Mouse (Mus musculus) kidney, embryonic 15.5 days (tissue): ENCODE data around the gene Dnajc16. TPM values are rescaled to one million over a fixed set of nuclear protein-coding genes. Genes with fewer than 3 reads are reported as not detected.

Source experiments
- ATAC-seq: fragments of 200-750 bp; cut with Nextera tagmentation; replicated peaks from 2 replicates; pipeline ENCODE4 v1.8.0; 2017; ENCODE audit warnings: moderate TSS enrichment; ENCODE audit not compliant: low FRiP score
- H3K27ac ChIP-seq: fragments of 300-500 bp; sonication (generic); 2 replicates; pipeline ENCODE4 v1.5.1; 2015; ENCODE audit warnings: mild to moderate bottlenecking, inconsistent platforms
- H3K27me3 ChIP-seq: fragments of 300-500 bp; sonication (generic); 2 replicates; pipeline ENCODE4 v1.6.1; 2015; ENCODE audit warnings: inconsistent platforms
- H3K36me3 ChIP-seq: fragments of 300-500 bp; sonication (generic); 2 replicates; pipeline ENCODE4 v1.6.1; 2015; ENCODE audit warnings: inconsistent platforms
- H3K4me1 ChIP-seq: fragments of 300-500 bp; sonication (generic); 2 replicates; pipeline ENCODE4 v1.6.1; 2015; ENCODE audit warnings: inconsistent platforms
- H3K4me2 ChIP-seq: fragments of 300-500 bp; sonication (generic); 2 replicates; pipeline ENCODE4 v1.6.1; 2015; ENCODE audit warnings: moderate library complexity, mild to moderate bottlenecking, inconsistent platforms
- H3K4me3 ChIP-seq: fragments of 300-500 bp; sonication (generic); replicated peaks from 2 replicates; pipeline ENCODE4 v1.5.1; 2015; ENCODE audit warnings: mild to moderate bottlenecking, inconsistent platforms
- H3K9ac ChIP-seq: fragments of 300-500 bp; sonication (generic); 2 replicates; pipeline ENCODE4 v1.6.1; 2015; ENCODE audit warnings: mild to moderate bottlenecking, inconsistent platforms
- H3K9me3 ChIP-seq: fragments of 300-500 bp; sonication (generic); replicated peaks from 2 replicates; pipeline ENCODE4 v1.6.1; 2016; ENCODE audit warnings: inconsistent platforms
- WGBS: fragments of 180-500 bp; shearing (Covaris S2); methylation state at CpG from one replicate; pipeline ENCODE4 v1.1.7; 2015; ENCODE audit warnings: mixed read lengths; 5-methylcytosine and 5-hydroxymethylcytosine counted together
- polyA plus RNA-seq: library from polyadenylated mRNA; unstranded; fragments of >200 nt; fragmentation: Nextera tagmentation; extraction: Ambion mirVana; gene quantifications from 2 replicates; pipeline ENCODE4 v1.2.1, GENCODE M21; 2015

Gene Dnajc16
- polyA plus RNA-seq, 1 experiment from 2014 or later: 5.2 TPM

DNA sequence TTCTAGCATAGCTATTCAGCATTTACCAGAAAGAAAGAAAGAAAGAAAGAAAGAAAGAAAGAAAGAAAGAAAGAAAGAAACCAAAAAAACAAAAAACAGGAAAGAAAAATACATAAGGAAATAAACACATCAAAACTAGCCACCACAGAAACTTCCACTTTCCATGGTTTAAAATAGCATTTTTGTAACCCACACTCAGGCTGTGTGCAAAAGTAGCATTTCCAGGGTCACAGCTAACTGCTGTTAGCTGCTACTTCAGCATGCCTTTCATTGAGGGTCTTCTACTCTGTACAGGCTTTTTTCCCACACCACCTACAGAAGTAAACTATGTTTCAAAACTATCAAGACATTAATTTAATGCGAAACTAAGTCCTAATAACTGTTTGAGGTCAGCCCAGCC lies 71.4 kb downstream of the Dnajc16 start:
- ATAC-seq: no peak
- Histone ChIP-seq H3K9me3 (no peaks in the 10 kb centered on the region), H3K4me1 (peaks cover 51% of the 10 kb centered on the region), H3K4me3 (no peak overlapping the region), H3K4me2 (no peak overlapping the region), H3K27ac (no peak overlapping the region), H3K27me3 (no peaks in the 10 kb centered on the region), H3K9ac (no peak overlapping the region), H3K36me3 (peaks cover 20% of the 10 kb centered on the region; the same call in 1 of the 2 replicates)
- WGBS: 88% methylated on average over 1 of the region's 1 CpGs

DNA sequence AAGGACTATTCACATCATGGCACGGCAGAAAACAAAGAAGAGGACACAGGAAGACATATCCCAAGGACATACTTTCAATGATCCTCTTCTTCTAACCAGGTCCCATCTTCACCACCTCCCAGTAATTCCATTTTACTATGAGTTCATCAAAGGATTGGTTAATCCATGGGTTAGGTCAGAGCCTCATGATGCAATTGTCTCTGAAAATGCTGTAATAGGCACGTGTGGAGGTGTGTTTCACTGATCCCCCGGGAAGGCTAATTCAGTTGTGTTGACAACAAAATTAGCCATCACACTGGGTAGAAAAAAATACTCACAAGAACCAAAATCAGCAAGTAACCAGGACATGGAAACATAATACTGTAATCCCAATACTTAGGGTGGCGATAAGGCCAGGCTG lies 73.1 kb downstream of the Dnajc16 start:
- Histone ChIP-seq H3K4me3 (no peak overlapping the region), H3K4me1 (peaks cover 56% of the 10 kb centered on the region), H3K36me3 (peaks cover 31% of the 10 kb centered on the region), H3K9me3 (no peaks in the 10 kb centered on the region), H3K4me2 (no peak overlapping the region), H3K27ac (no peak overlapping the region), H3K27me3 (no peaks in the 10 kb centered on the region), H3K9ac (no peak overlapping the region)
- no peak for ATAC-seq
- 86% methylated on average over 4 of the region's 4 CpGs for WGBS

DNA sequence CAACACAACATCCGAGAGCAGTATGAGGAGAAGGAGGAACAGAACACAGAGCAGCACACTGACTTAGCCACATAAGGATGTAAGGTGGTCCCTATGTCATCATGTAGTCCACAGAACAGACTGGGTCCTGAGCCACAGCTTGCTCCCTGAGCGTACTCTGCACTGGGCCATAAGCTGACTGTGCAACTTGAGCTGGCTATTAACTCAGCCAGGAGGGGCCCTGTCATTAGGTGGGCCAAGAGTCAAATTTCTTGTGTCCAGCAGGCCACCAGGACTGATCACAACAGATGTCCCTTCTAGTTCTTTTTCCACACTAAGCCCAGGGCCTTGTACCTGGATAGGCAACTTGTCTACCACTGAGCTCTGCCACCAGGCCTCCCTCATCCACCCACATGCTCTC lies 75.7 kb downstream of the Dnajc16 start:
- peaks cover 36% of the 10 kb centered on the region for H3K4me1 ChIP-seq
- H3K27ac ChIP-seq: peak overlapping the region; percentile 78
- no peak overlapping the region for H3K4me3 ChIP-seq
- ATAC-seq: peak; percentile 87
- peaks cover 50% of the 10 kb centered on the region for H3K36me3 ChIP-seq
- no peaks in the 10 kb centered on the region for H3K9me3 ChIP-seq
- 39% methylated on average over 2 of the region's 2 CpGs for WGBS
- no peak overlapping the region for H3K4me2 ChIP-seq
- no peaks in the 10 kb centered on the region for H3K27me3 ChIP-seq
- H3K9ac ChIP-seq: 0 out of 2 replicates have a peak overlapping the region, but pooled peaks have one; percentile 14

DNA sequence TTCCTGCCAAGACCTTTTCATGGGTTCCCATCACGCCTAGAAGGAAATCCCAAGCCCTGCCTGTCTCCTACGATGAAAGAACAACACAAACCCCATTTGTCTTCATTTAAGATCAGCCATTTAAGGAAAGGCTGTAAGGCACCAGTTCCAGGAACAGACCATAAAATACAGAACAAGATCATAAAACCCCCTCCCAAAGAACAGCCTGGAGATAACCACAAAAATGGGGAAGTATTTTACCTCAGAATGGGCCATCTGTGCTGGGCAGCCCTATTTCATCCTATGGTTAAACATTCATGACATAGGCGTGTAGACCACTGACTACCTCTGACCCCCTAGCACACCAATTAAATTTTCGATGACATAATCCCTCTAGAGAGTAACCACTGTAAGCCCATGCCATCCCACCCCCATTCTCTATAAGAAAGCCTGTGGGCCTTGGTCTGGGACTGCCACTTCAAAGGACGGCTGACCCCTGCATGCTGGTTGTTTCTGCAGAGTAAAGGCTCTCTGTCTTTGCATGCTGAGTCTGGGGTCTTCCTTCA lies 77.1 kb downstream of the Dnajc16 start:
- no peak overlapping the region for H3K9ac ChIP-seq
- H3K4me1 ChIP-seq: peaks cover 32% of the 10 kb centered on the region
- H3K27me3 ChIP-seq: no peaks in the 10 kb centered on the region
- no peak overlapping the region for H3K27ac ChIP-seq
- ATAC-seq: no peak
- no peaks in the 10 kb centered on the region for H3K9me3 ChIP-seq
- no peak overlapping the region for H3K4me2 ChIP-seq
- 44% methylated on average over 5 of the region's 5 CpGs for WGBS
- H3K4me3 ChIP-seq: no peak overlapping the region
- peaks cover 60% of the 10 kb centered on the region for H3K36me3 ChIP-seq

DNA sequence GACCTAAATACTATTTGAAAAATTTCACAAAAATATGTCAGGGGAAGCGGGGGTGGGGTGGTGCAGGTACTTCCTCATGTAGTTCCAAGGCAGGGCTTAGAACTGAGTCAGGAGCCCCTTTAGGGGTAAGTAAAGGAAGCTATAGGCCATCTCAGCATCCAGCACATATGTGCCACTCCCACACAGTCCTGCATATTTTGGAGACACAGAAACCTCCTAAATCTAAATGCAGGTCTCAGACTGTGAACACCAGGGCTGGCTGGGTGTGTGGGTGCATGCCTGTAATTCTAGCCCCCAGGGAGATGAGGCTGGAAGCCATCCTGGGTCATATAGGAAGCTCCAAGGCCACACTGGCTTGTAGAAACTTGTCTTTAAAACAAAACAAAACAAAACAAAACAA lies 79.5 kb downstream of the Dnajc16 start:
- no peaks in the 10 kb centered on the region for H3K9me3 ChIP-seq
- no peak for ATAC-seq
- peaks cover 29% of the 10 kb centered on the region for H3K4me1 ChIP-seq
- peaks cover 76% of the 10 kb centered on the region for H3K36me3 ChIP-seq
- H3K27ac ChIP-seq: no peak overlapping the region
- H3K4me2 ChIP-seq: no peak overlapping the region
- no peak overlapping the region for H3K9ac ChIP-seq
- no peaks in the 10 kb centered on the region for H3K27me3 ChIP-seq
- 97% methylated on average over 1 of the region's 1 CpGs for WGBS
- H3K4me3 ChIP-seq: no peak overlapping the region

Other genes with a start within 250 kb of the Dnajc16 start
- gene Fblim1, start 184.8 kb downstream of the Dnajc16 start, polyA plus RNA-seq: 71.4 and 81.3 TPM in 2 replicates
- 2.7 and 3.1 TPM in 2 replicates for gene Tmem82, start 172.3 kb downstream of the Dnajc16 start, polyA plus RNA-seq
- 0.27 and 0.49 TPM in 2 replicates for gene Slc25a34, start 167.1 kb downstream of the Dnajc16 start, polyA plus RNA-seq
- 4.7 and 6.8 TPM in 2 replicates for gene Plekhm2, start 126.0 kb downstream of the Dnajc16 start, polyA plus RNA-seq
- gene Rsc1a1, start 105.3 kb downstream of the Dnajc16 start, polyA plus RNA-seq: not detected in 2 replicates
- 20.3 and 21.8 TPM in 2 replicates for gene Ddi2, start 67.5 kb downstream of the Dnajc16 start, polyA plus RNA-seq
- 1.7 and 2.4 TPM in 2 replicates for gene Agmat, start 44.3 kb downstream of the Dnajc16 start, polyA plus RNA-seq
- gene Casp9, start 2.7 kb upstream of the Dnajc16 start, polyA plus RNA-seq: 23.7 and 25.8 TPM in 2 replicates
- 0.19 TPM in 1 of 2 replicates, not detected in the other for gene Cela2a, start 35.2 kb upstream of the Dnajc16 start, polyA plus RNA-seq
- gene Ctrc, start 55.4 kb upstream of the Dnajc16 start, polyA plus RNA-seq: not detected in 2 replicates
- 53.9 and 56.7 TPM in 2 replicates for gene Efhd2, start 84.0 kb upstream of the Dnajc16 start, polyA plus RNA-seq
- gene Fhad1, start 224.2 kb upstream of the Dnajc16 start, polyA plus RNA-seq: 0.87 and 1.4 TPM in 2 replicates